Mouse (Mus musculus): Measurements from ENCODE around the gene Mgat4b. TPM values are rescaled to one million over a fixed set of nuclear protein-coding genes. Genes with fewer than 3 reads are reported as not detected.

Gene Mgat4b
- polyA plus RNA-seq, 1 experiment from 2014 or later, result 19.5 TPM

DNA sequence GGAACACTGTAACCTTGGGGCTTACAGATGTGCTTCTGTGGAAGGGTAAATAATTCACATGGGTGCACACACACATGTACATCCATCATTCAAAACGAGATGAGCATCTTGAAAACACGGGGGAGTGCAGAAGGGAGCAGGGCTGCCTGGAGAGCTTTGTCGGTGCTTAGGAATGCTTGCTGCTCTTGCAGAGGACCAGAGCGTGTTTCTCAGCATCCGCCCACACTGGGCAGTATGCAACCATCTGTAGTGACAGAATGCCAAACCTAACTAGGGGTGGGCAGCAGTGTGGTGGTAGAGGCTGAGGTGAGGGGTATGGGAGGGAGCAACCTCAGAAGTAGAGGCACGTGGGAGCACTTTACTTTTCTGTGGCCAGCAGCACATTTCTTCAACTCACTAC, 33.6 kb upstream of the Mgat4b start:
- Histone ChIP-seq H3K4me3 (ENCODE audit: low read depth, low read length) (no peak overlapping the region), H3K4me1 (ENCODE audit: control insufficient read depth, insufficient read depth, low read length) (no peaks in the 10 kb centered on the region), H3K36me3 (replicated peaks; ENCODE audit: control insufficient read depth, insufficient read depth, low read depth, low read length) (no peaks in the 10 kb centered on the region; the same call in 1 of the 2 replicates), H3K27me3 (ENCODE audit: control insufficient read depth, insufficient read depth, low read length) (no peaks in the 10 kb centered on the region), H3K27ac (replicated peaks; ENCODE audit: low read depth, low read length) (no peak overlapping the region), H3K9me3 (replicated peaks; ENCODE audit: control insufficient read depth, low read length) (no peaks in the 10 kb centered on the region), H3K9ac (replicated peaks; ENCODE audit: low read length) (no peak overlapping the region), H3K4me2 (ENCODE audit: low read depth, low read length) (no peak overlapping the region)
- DNase-seq (ENCODE audit: low spot score), result no peak
- WGBS, result 81% methylated on average over 6 of the region's 6 CpGs
- ATAC-seq (replicated peaks; ENCODE audit: insufficient number of reproducible peaks, low FRiP score, low TSS enrichment, low read depth), result no peak

GRCm38 (mm10) chr11:50178532-50179488, 31.9 kb upstream of the Mgat4b start:
- no peak for ATAC-seq (replicated peaks; ENCODE audit: insufficient number of reproducible peaks, low FRiP score, low TSS enrichment, low read depth)
- Histone ChIP-seq H3K27ac (replicated peaks; ENCODE audit: low read depth, low read length) (no peak overlapping the region), H3K9ac (replicated peaks; ENCODE audit: low read length) (no peak overlapping the region), H3K9me3 (replicated peaks; ENCODE audit: control insufficient read depth, low read length) (no peaks in the 10 kb centered on the region), H3K4me2 (ENCODE audit: low read depth, low read length) (no peak overlapping the region), H3K27me3 (ENCODE audit: control insufficient read depth, insufficient read depth, low read length) (no peaks in the 10 kb centered on the region), H3K4me1 (ENCODE audit: control insufficient read depth, insufficient read depth, low read length) (no peaks in the 10 kb centered on the region), H3K36me3 (replicated peaks; ENCODE audit: control insufficient read depth, insufficient read depth, low read depth, low read length) (no peaks in the 10 kb centered on the region; the same call in 1 of the 2 replicates), H3K4me3 (ENCODE audit: low read depth, low read length) (no peak overlapping the region)
- WGBS, result 68% methylated on average over 5 of the region's 5 CpGs
- no peak for DNase-seq (ENCODE audit: low spot score)

DNA sequence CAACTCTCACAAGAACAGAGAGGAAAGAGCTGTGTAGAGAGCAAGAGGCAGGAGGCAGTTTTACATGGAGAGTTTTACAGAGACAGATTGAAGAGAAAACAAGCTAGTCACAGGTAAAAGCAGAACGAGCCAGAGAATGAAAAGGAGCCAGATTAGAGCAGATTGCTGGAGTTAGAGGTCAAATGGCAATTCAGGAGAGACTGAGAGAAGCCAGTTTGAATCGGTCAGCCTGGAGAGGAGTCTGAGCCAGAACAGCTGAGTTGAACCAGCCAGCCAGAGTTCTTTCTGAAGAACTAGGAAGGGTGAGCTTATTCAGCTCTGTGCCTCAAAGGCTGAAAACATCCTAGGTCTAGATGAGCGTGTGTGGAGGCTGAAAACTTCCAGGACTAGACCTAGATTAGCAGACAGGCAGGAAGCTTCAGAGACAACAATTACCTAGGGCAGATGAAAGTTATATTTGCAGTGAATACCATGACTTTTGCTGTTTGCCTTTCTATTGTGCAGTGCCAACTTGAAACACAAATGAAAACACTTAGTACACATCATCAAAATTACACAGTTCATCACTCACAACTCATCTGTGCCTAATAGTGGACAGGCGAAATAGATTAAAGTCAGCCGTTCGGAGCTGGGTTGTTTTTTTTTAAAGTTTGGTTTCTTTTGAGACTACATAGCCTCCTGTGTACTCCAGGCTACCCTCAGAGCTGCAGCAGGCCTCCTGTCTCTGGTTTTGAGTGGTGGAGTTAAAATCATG, 30.0 kb upstream of the Mgat4b start:
- Histone ChIP-seq H3K9me3 (replicated peaks; ENCODE audit: control insufficient read depth, low read length) (no peaks in the 10 kb centered on the region), H3K36me3 (replicated peaks; ENCODE audit: control insufficient read depth, insufficient read depth, low read depth, low read length) (no peaks in the 10 kb centered on the region; the same call in 1 of the 2 replicates), H3K27ac (replicated peaks; ENCODE audit: low read depth, low read length) (no peak overlapping the region), H3K4me1 (ENCODE audit: control insufficient read depth, insufficient read depth, low read length) (no peaks in the 10 kb centered on the region), H3K4me3 (ENCODE audit: low read depth, low read length) (no peak overlapping the region), H3K27me3 (ENCODE audit: control insufficient read depth, insufficient read depth, low read length) (no peaks in the 10 kb centered on the region), H3K9ac (replicated peaks; ENCODE audit: low read length) (no peak overlapping the region), H3K4me2 (ENCODE audit: low read depth, low read length) (no peak overlapping the region)
- DNase-seq (ENCODE audit: low spot score), result no peak
- no peak for ATAC-seq (replicated peaks; ENCODE audit: insufficient number of reproducible peaks, low FRiP score, low TSS enrichment, low read depth)
- 75% methylated on average over 6 of the region's 6 CpGs for WGBS

DNA sequence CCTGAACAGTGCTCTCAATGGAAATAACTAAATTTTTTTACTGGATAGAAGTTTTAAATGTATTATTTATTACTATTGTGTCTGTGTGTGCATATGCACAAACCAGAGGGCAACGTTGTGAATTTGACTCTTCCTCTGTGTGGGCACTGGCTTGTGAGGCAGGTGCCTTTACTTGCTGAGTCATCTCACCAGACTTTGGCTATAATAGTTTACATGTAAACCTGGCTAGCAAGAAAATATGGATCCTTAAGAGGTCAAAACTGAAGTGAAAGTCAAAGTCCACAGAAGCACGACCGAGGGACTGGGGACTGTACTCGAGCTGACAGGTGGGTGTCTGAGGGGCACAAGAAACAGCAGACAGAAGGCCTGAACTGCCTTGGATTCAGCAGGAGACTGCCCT, 28.0 kb upstream of the Mgat4b start:
- no peak overlapping the region for H3K4me2 ChIP-seq (ENCODE audit: low read depth, low read length)
- H3K36me3 ChIP-seq (replicated peaks; ENCODE audit: control insufficient read depth, insufficient read depth, low read depth, low read length), result no peaks in the 10 kb centered on the region; the same call in 1 of the 2 replicates
- ATAC-seq (replicated peaks; ENCODE audit: insufficient number of reproducible peaks, low FRiP score, low TSS enrichment, low read depth) (no peak), DNase-seq (ENCODE audit: low spot score) (no peak)
- H3K9ac ChIP-seq (replicated peaks; ENCODE audit: low read length), result no peak overlapping the region
- H3K9me3 ChIP-seq (replicated peaks; ENCODE audit: control insufficient read depth, low read length), result no peaks in the 10 kb centered on the region
- H3K4me1 ChIP-seq (ENCODE audit: control insufficient read depth, insufficient read depth, low read length), result no peaks in the 10 kb centered on the region
- WGBS, result 85% methylated on average over 4 of the region's 4 CpGs
- no peak overlapping the region for H3K4me3 ChIP-seq (ENCODE audit: low read depth, low read length)
- no peaks in the 10 kb centered on the region for H3K27me3 ChIP-seq (ENCODE audit: control insufficient read depth, insufficient read depth, low read length)
- H3K27ac ChIP-seq (replicated peaks; ENCODE audit: low read depth, low read length), result no peak overlapping the region

DNA sequence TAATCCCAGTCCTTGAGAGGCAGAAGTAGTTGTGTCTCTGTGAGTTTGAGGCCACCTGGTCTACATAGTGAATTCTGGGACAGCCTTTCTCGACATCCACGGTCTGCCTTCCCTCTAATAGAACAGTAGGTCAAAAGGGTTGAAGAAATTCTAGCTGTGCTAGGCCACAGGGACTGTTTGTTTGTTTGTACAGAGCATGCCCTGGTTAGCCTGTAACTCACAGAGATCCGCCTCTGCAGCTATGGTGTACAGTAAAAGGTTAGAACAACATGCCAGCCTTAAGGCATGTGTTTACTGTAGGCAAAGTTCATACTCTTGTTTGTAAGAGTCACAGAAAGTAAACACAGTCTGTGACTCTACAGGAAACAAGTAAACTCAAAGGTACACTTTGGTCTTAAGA, 25.9 kb upstream of the Mgat4b start:
- Histone ChIP-seq H3K4me1 (ENCODE audit: control insufficient read depth, insufficient read depth, low read length) (no peaks in the 10 kb centered on the region), H3K27ac (replicated peaks; ENCODE audit: low read depth, low read length) (no peak overlapping the region), H3K4me3 (ENCODE audit: low read depth, low read length) (no peak overlapping the region), H3K4me2 (ENCODE audit: low read depth, low read length) (no peak overlapping the region), H3K36me3 (replicated peaks; ENCODE audit: control insufficient read depth, insufficient read depth, low read depth, low read length) (no peaks in the 10 kb centered on the region), H3K27me3 (ENCODE audit: control insufficient read depth, insufficient read depth, low read length) (no peaks in the 10 kb centered on the region), H3K9me3 (replicated peaks; ENCODE audit: control insufficient read depth, low read length) (no peaks in the 10 kb centered on the region), H3K9ac (replicated peaks; ENCODE audit: low read length) (no peak overlapping the region)
- no peak for ATAC-seq (replicated peaks; ENCODE audit: insufficient number of reproducible peaks, low FRiP score, low TSS enrichment, low read depth)
- no peak for DNase-seq (ENCODE audit: low spot score)
- WGBS, result 74% methylated on average over 3 of the region's 3 CpGs

- Histone ChIP-seq H3K27me3 (ENCODE audit: control insufficient read depth, insufficient read depth, low read length) (no peaks in the 10 kb centered on the region), H3K9ac (replicated peaks; ENCODE audit: low read length) (no peak overlapping the region), H3K4me1 (ENCODE audit: control insufficient read depth, insufficient read depth, low read length) (no peaks in the 10 kb centered on the region), H3K36me3 (replicated peaks; ENCODE audit: control insufficient read depth, insufficient read depth, low read depth, low read length) (no peaks in the 10 kb centered on the region), H3K4me2 (ENCODE audit: low read depth, low read length) (no peak overlapping the region), H3K27ac (replicated peaks; ENCODE audit: low read depth, low read length) (no peak overlapping the region), H3K4me3 (ENCODE audit: low read depth, low read length) (no peak overlapping the region), H3K9me3 (replicated peaks; ENCODE audit: control insufficient read depth, low read length) (no peaks in the 10 kb centered on the region)
- no peak for DNase-seq (ENCODE audit: low spot score)
- ATAC-seq (replicated peaks; ENCODE audit: insufficient number of reproducible peaks, low FRiP score, low TSS enrichment, low read depth), result no peak
- 81% methylated on average over 7 of the region's 7 CpGs for whole genome bisulfite sequencing
Observed at GRCm38 (mm10) chr11:50188682-50189081, 22.0 kb upstream of the Mgat4b start.

DNA sequence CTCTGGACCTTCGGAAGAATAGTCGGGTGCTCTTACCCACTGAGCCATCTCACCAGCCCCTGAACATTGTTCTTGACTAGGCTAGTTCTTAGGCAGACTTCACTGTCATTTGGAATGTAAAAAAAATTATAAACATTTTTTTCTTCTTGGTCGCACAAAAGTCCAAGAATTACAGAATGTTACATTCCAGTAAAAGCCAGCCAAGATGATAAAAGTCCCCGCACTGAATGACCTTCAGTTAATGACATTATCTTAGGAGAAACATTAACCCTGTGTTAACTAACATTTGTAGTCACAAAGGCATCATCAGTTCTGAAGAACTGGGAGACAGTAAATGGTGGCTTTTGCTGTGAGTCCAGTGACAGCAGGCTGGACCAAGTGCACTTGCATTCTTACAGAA, 20.3 kb upstream of the Mgat4b start:
- Histone ChIP-seq H3K4me2 (ENCODE audit: low read depth, low read length) (no peak overlapping the region), H3K36me3 (replicated peaks; ENCODE audit: control insufficient read depth, insufficient read depth, low read depth, low read length) (no peaks in the 10 kb centered on the region), H3K27ac (replicated peaks; ENCODE audit: low read depth, low read length) (no peak overlapping the region), H3K9ac (replicated peaks; ENCODE audit: low read length) (no peak overlapping the region), H3K4me3 (ENCODE audit: low read depth, low read length) (no peak overlapping the region), H3K9me3 (replicated peaks; ENCODE audit: control insufficient read depth, low read length) (no peaks in the 10 kb centered on the region), H3K27me3 (ENCODE audit: control insufficient read depth, insufficient read depth, low read length) (no peaks in the 10 kb centered on the region), H3K4me1 (ENCODE audit: control insufficient read depth, insufficient read depth, low read length) (no peaks in the 10 kb centered on the region)
- ATAC-seq (replicated peaks; ENCODE audit: insufficient number of reproducible peaks, low FRiP score, low TSS enrichment, low read depth), result no peak
- DNase-seq (ENCODE audit: low spot score), result no peak
- 87% methylated on average over 4 of the region's 4 CpGs for WGBS

GRCm38 (mm10) chr11:50192278-50192677, 18.4 kb upstream of the Mgat4b start:
- Histone ChIP-seq H3K27ac (replicated peaks; ENCODE audit: low read depth, low read length) (no peak overlapping the region), H3K9me3 (replicated peaks; ENCODE audit: control insufficient read depth, low read length) (no peaks in the 10 kb centered on the region), H3K4me1 (ENCODE audit: control insufficient read depth, insufficient read depth, low read length) (no peaks in the 10 kb centered on the region), H3K9ac (replicated peaks; ENCODE audit: low read length) (no peak overlapping the region), H3K27me3 (ENCODE audit: control insufficient read depth, insufficient read depth, low read length) (no peaks in the 10 kb centered on the region), H3K36me3 (replicated peaks; ENCODE audit: control insufficient read depth, insufficient read depth, low read depth, low read length) (no peaks in the 10 kb centered on the region), H3K4me3 (ENCODE audit: low read depth, low read length) (no peak overlapping the region), H3K4me2 (ENCODE audit: low read depth, low read length) (no peak overlapping the region)
- no peak for DNase-seq (ENCODE audit: low spot score)
- no peak for ATAC-seq (replicated peaks; ENCODE audit: insufficient number of reproducible peaks, low FRiP score, low TSS enrichment, low read depth)
- WGBS, result 84% methylated on average over 3 of the region's 3 CpGs

All from embryonic facial prominence, embryonic 11.5 days (tissue).